Mouse (Mus musculus) olfactory bulb, adult 2 months (tissue): ENCODE results near the gene Tcp10c.
"Not testable (repeated sequence)": the region's sequence is repeated elsewhere in the genome, so short reads cannot be mapped to it uniquely, and the experiment has no call there.

Source experiments
- CTCF ChIP-seq: fragments of 200-500 bp; IDR thresholded peaks from 2 replicates; pipeline ENCODE4 v1.5.1; 2012; ENCODE audit warnings: low read depth, mild to moderate bottlenecking, low read length, moderate library complexity; ENCODE audit not compliant: insufficient read depth
- POLR2A ChIP-seq: fragments of 200-500 bp; IDR thresholded peaks from 2 replicates; pipeline ENCODE4 v1.6.1; 2012; ENCODE audit warnings: mild to moderate bottlenecking, low read depth, low read length, moderate library complexity; ENCODE audit not compliant: insufficient read depth

GRCm38 (mm10) chr17:13407621-13408256 lies 53.4 kb downstream of the Tcp10c start:
- TF ChIP-seq CTCF, POLR2A: not testable (repeated sequence)
